Mouse (Mus musculus): ENCODE measurements around the gene Tox2. TPM values are rescaled to one million over a fixed set of nuclear protein-coding genes. Genes with fewer than 3 reads are reported as not detected.

The Tox2 gene
- polyA plus RNA-seq, 1 experiment from 2014 or later = 2.9 TPM

GRCm38 (mm10) chr2:163218095-163218494 lies 15.2 kb downstream of the Tox2 start:
- no peak for ATAC-seq (ENCODE audit: low FRiP score, low TSS enrichment)
- WGBS = 72% methylated on average over 3 of the region's 3 CpGs

DNA sequence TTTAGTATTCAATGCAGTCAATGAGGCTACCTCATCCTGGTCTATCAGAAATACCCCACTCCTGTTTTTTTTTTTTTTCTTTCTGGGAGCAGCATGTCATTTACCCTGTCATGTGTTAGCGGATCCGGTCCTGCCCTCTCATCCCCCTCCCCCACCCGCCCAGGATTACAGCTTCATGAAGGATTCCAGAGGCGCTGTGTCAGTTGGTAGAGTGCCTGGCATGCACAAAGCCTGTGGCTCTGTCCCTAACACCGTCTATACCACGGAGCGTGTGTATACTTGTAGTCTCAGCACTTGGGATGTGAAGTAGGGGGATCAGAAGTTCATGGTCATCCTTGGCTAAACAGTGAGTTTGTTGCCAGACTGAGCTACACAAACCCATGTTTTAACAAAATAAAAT lies 15.6 kb downstream of the Tox2 start:
- peaks cover 16% of the 10 kb centered on the region for H3K27me3 ChIP-seq (ENCODE audit: control insufficient read depth, insufficient read depth, low read length)

More at GRCm38 (mm10) chr2:163218095-163218494, 15.2 kb downstream of the Tox2 start:
- Histone ChIP-seq H3K4me1 (ENCODE audit: control insufficient read depth, insufficient read depth, low read length) (peaks cover 4% of the 10 kb centered on the region; the same call in 1 of the 2 replicates), H3K4me3 (ENCODE audit: low read length) (no peak overlapping the region), H3K36me3 (ENCODE audit: control insufficient read depth, insufficient read depth, low read length) (no peaks in the 10 kb centered on the region), H3K9me3 (ENCODE audit: control insufficient read depth, low read length) (no peaks in the 10 kb centered on the region), H3K27me3 (ENCODE audit: control insufficient read depth, insufficient read depth, low read length) (peaks cover 16% of the 10 kb centered on the region), H3K4me2 (replicated peaks; ENCODE audit: low read depth, low read length) (no peak overlapping the region), H3K27ac (ENCODE audit: low read depth, low read length) (no peak overlapping the region), H3K9ac (ENCODE audit: low read depth, low read length) (no peak overlapping the region)

DNA sequence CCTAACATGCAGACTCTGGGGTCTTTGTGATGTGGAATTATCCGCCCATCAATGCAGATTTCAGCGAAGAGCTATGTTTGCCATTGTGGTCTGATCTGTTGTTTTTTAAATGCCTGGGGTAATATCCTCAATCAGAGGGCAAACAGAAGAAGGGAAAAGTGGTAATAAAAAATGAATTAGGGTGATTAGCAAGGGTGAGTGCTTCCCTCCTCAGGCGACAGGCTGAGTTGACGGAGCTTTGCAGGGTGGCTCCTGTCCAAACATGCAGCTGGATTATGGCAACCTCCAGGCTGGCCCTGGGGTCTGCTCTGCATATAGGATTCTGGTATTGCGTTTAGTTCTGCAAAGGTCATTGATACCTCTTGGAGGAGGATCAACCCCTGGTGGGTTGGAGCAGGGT lies 16.5 kb downstream of the Tox2 start:
- peaks cover 16% of the 10 kb centered on the region for H3K27me3 ChIP-seq (ENCODE audit: control insufficient read depth, insufficient read depth, low read length)
- no peaks in the 10 kb centered on the region for H3K36me3 ChIP-seq (ENCODE audit: control insufficient read depth, insufficient read depth, low read length)
- no peak for ATAC-seq (ENCODE audit: low FRiP score, low TSS enrichment)
- H3K4me2 ChIP-seq (replicated peaks; ENCODE audit: low read depth, low read length) = no peak overlapping the region
- H3K9me3 ChIP-seq (ENCODE audit: control insufficient read depth, low read length) = no peaks in the 10 kb centered on the region
- H3K9ac ChIP-seq (ENCODE audit: low read depth, low read length) = no peak overlapping the region
- WGBS = 25% methylated on average over 5 of the region's 5 CpGs
- peaks cover 4% of the 10 kb centered on the region; the same call in 1 of the 2 replicates for H3K4me1 ChIP-seq (ENCODE audit: control insufficient read depth, insufficient read depth, low read length)
- no peak overlapping the region for H3K4me3 ChIP-seq (ENCODE audit: low read length)
- H3K27ac ChIP-seq (ENCODE audit: low read depth, low read length) = no peak overlapping the region

More for the DNA sequence above, 15.6 kb downstream of the Tox2 start:
- Histone ChIP-seq H3K4me1 (ENCODE audit: control insufficient read depth, insufficient read depth, low read length) (peaks cover 4% of the 10 kb centered on the region; the same call in 1 of the 2 replicates), H3K4me3 (ENCODE audit: low read length) (no peak overlapping the region), H3K9ac (ENCODE audit: low read depth, low read length) (no peak overlapping the region), H3K9me3 (ENCODE audit: control insufficient read depth, low read length) (no peaks in the 10 kb centered on the region), H3K4me2 (replicated peaks; ENCODE audit: low read depth, low read length) (no peak overlapping the region), H3K27ac (ENCODE audit: low read depth, low read length) (no peak overlapping the region), H3K36me3 (ENCODE audit: control insufficient read depth, insufficient read depth, low read length) (no peaks in the 10 kb centered on the region)
- no peak for ATAC-seq (ENCODE audit: low FRiP score, low TSS enrichment)
- 77% methylated on average over 7 of the region's 7 CpGs for WGBS

DNA sequence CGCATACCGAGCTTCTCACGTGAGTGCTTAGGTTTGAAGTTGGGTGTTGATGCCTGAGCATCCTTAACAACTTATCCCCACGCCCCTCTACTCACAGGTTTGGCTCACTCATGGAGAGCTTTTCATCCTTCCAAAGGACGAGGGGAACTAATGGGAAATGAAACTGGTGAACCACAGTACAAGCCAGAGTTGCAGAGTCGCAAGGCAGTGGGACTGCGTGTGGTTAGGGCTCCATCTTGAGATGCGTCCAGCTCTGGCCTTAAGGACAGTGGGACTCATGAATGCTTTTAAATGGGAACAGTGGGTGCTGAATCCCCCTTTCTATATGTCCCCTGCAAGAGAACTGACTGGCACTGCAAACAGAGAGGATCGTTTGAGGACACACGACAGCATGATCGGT lies 17.8 kb downstream of the Tox2 start:
- Histone ChIP-seq H3K9me3 (ENCODE audit: control insufficient read depth, low read length) (no peaks in the 10 kb centered on the region), H3K27ac (ENCODE audit: low read depth, low read length) (no peak overlapping the region), H3K4me2 (replicated peaks; ENCODE audit: low read depth, low read length) (no peak overlapping the region), H3K4me1 (ENCODE audit: control insufficient read depth, insufficient read depth, low read length) (peaks cover 4% of the 10 kb centered on the region; the same call in 1 of the 2 replicates), H3K36me3 (ENCODE audit: control insufficient read depth, insufficient read depth, low read length) (no peaks in the 10 kb centered on the region), H3K4me3 (ENCODE audit: low read length) (no peak overlapping the region), H3K27me3 (ENCODE audit: control insufficient read depth, insufficient read depth, low read length) (peaks cover 20% of the 10 kb centered on the region), H3K9ac (ENCODE audit: low read depth, low read length) (no peak overlapping the region)
- 90% methylated on average over 11 of the region's 11 CpGs for WGBS
- no peak for ATAC-seq (ENCODE audit: low FRiP score, low TSS enrichment)

- WGBS = 81% methylated on average over 15 of the region's 15 CpGs
- Histone ChIP-seq H3K36me3 (ENCODE audit: control insufficient read depth, insufficient read depth, low read length) (no peaks in the 10 kb centered on the region), H3K27ac (ENCODE audit: low read depth, low read length) (no peak overlapping the region), H3K27me3 (ENCODE audit: control insufficient read depth, insufficient read depth, low read length) (peaks cover 11% of the 10 kb centered on the region), H3K9ac (ENCODE audit: low read depth, low read length) (no peak overlapping the region), H3K4me1 (ENCODE audit: control insufficient read depth, insufficient read depth, low read length) (no peaks in the 10 kb centered on the region), H3K4me2 (replicated peaks; ENCODE audit: low read depth, low read length) (no peak overlapping the region), H3K9me3 (ENCODE audit: control insufficient read depth, low read length) (no peaks in the 10 kb centered on the region), H3K4me3 (ENCODE audit: low read length) (no peak overlapping the region)
- no peak for ATAC-seq (ENCODE audit: low FRiP score, low TSS enrichment)
These were observed 22.4 kb downstream of the Tox2 start for GRCm38 (mm10) chr2:163225302-163225701.

- peaks cover 5% of the 10 kb centered on the region; the same call in 1 of the 2 replicates for H3K27me3 ChIP-seq (ENCODE audit: control insufficient read depth, insufficient read depth, low read length)
- 65% methylated on average over 9 of the region's 9 CpGs for WGBS
- H3K4me2 ChIP-seq (replicated peaks; ENCODE audit: low read depth, low read length) = no peak overlapping the region
- ATAC-seq (ENCODE audit: low FRiP score, low TSS enrichment) = no peak
- H3K27ac ChIP-seq (ENCODE audit: low read depth, low read length) = no peak overlapping the region
- H3K36me3 ChIP-seq (ENCODE audit: control insufficient read depth, insufficient read depth, low read length) = no peaks in the 10 kb centered on the region
- H3K9ac ChIP-seq (ENCODE audit: low read depth, low read length) = no peak overlapping the region
- H3K9me3 ChIP-seq (ENCODE audit: control insufficient read depth, low read length) = no peaks in the 10 kb centered on the region
- no peaks in the 10 kb centered on the region for H3K4me1 ChIP-seq (ENCODE audit: control insufficient read depth, insufficient read depth, low read length)
- no peak overlapping the region for H3K4me3 ChIP-seq (ENCODE audit: low read length)
These were observed 26.1 kb downstream of the Tox2 start for GRCm38 (mm10) chr2:163229050-163229449.

DNA sequence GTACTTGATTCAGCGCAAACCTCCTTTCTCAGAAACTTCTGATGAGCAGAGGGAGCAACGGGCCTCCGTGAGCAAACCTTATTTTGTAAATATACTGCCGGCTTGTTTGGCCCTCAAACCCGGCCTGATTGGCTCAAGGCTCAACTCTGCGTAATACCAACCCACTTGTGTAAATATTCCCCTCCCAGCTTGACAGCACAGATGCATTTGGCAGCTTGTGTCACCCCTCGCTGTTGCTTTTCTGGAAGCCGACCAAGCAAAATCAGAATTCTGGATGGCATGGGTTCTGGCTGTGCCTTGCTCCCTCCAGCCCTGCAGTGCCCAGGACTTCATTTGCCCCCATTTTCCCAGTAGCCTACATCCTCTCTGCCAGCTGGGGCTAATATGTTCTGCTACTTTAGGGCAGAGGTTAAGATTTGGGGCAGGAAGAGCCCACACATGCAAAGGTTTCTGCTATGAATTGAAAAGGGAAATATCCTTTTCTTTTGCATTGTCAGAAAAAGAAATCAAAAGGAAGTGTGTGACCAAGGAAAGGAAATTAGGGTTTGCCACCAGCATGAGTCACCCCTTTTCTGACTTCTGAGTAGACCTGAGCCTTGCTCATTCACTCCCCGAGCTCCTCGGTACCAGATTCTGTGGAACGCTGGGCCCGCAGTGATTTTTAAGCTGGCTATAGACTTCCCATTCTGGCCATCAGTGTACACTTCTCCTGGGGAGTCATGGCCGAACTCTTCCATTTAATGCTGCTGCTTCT lies 29.0 kb downstream of the Tox2 start:
- Histone ChIP-seq H3K4me1 (ENCODE audit: control insufficient read depth, insufficient read depth, low read length) (no peaks in the 10 kb centered on the region), H3K36me3 (ENCODE audit: control insufficient read depth, insufficient read depth, low read length) (no peaks in the 10 kb centered on the region), H3K27me3 (ENCODE audit: control insufficient read depth, insufficient read depth, low read length) (no peaks in the 10 kb centered on the region), H3K9ac (ENCODE audit: low read depth, low read length) (no peak overlapping the region), H3K27ac (ENCODE audit: low read depth, low read length) (no peak overlapping the region), H3K9me3 (ENCODE audit: control insufficient read depth, low read length) (no peaks in the 10 kb centered on the region), H3K4me2 (replicated peaks; ENCODE audit: low read depth, low read length) (no peak overlapping the region), H3K4me3 (ENCODE audit: low read length) (no peak overlapping the region)
- WGBS = 77% methylated on average over 13 of the region's 13 CpGs
- ATAC-seq (ENCODE audit: low FRiP score, low TSS enrichment) = no peak

GRCm38 (mm10) chr2:163233666-163234065 lies 30.7 kb downstream of the Tox2 start:
- Histone ChIP-seq H3K27ac (ENCODE audit: low read depth, low read length) (no peak overlapping the region), H3K4me3 (ENCODE audit: low read length) (no peak overlapping the region), H3K4me2 (replicated peaks; ENCODE audit: low read depth, low read length) (no peak overlapping the region), H3K36me3 (ENCODE audit: control insufficient read depth, insufficient read depth, low read length) (no peaks in the 10 kb centered on the region), H3K4me1 (ENCODE audit: control insufficient read depth, insufficient read depth, low read length) (no peaks in the 10 kb centered on the region), H3K27me3 (ENCODE audit: control insufficient read depth, insufficient read depth, low read length) (no peaks in the 10 kb centered on the region), H3K9ac (ENCODE audit: low read depth, low read length) (no peak overlapping the region), H3K9me3 (ENCODE audit: control insufficient read depth, low read length) (no peaks in the 10 kb centered on the region)
- 77% methylated on average over 9 of the region's 9 CpGs for WGBS
- no peak for ATAC-seq (ENCODE audit: low FRiP score, low TSS enrichment)

GRCm38 (mm10) chr2:163236057-163236456 lies 33.1 kb downstream of the Tox2 start:
- 58% methylated on average over 7 of the region's 7 CpGs for WGBS
- no peaks in the 10 kb centered on the region for H3K36me3 ChIP-seq (ENCODE audit: control insufficient read depth, insufficient read depth, low read length)
- H3K27me3 ChIP-seq (ENCODE audit: control insufficient read depth, insufficient read depth, low read length) = no peaks in the 10 kb centered on the region
- no peak overlapping the region for H3K4me2 ChIP-seq (replicated peaks; ENCODE audit: low read depth, low read length)
- no peaks in the 10 kb centered on the region for H3K4me1 ChIP-seq (ENCODE audit: control insufficient read depth, insufficient read depth, low read length)
- H3K9me3 ChIP-seq (ENCODE audit: control insufficient read depth, low read length) = no peaks in the 10 kb centered on the region
- no peak for ATAC-seq (ENCODE audit: low FRiP score, low TSS enrichment)
- H3K27ac ChIP-seq (ENCODE audit: low read depth, low read length) = no peak overlapping the region
- H3K9ac ChIP-seq (ENCODE audit: low read depth, low read length) = no peak overlapping the region
- no peak overlapping the region for H3K4me3 ChIP-seq (ENCODE audit: low read length)
